Mouse (Mus musculus) gastrocnemius, adult 2 months (tissue): ENCODE results near the gene Zc3h12a. TPM values are rescaled to one million over a fixed set of nuclear protein-coding genes. Genes with fewer than 3 reads are reported as not detected.

Experiments used
- DNase-seq: peaks from one replicate; pipeline ENCODE4 v3.0.0; 2022
- H3K27ac ChIP-seq: fragments of 200-600 bp; 2 replicates; pipeline ENCODE4 v1.8.1; 2022; ENCODE audit warnings: mild to moderate bottlenecking
- H3K4me3 ChIP-seq: fragments of 200-600 bp; 2 replicates; pipeline ENCODE4 v1.8.1; 2022; ENCODE audit warnings: mild to moderate bottlenecking, moderate library complexity
- CTCF ChIP-seq: fragments of 200-600 bp; IDR thresholded peaks from 2 replicates; pipeline ENCODE4 v1.8.1; 2022; ENCODE audit warnings: antibody characterized with exemption, mild to moderate bottlenecking, moderate library complexity
- intact Hi-C: fragments of 180-260 bp; cut with DNase I; formaldehyde crosslinking; loops from one replicate; pipeline ENCODE4 v1.15.1; 2025
- total RNA-seq, 2 experiments: library from RNA; stranded (reverse); gene quantifications; 2 replicates each; pipeline ENCODE4 v1.2.3; 2021

Gene Zc3h12a
- total RNA-seq, 2 experiments from 2014 or later: 2.6 TPM

- peak; percentile 89 for DNase-seq
- Histone ChIP-seq H3K4me3 (peak overlapping the region; percentile 41), H3K27ac (no peak overlapping the region)
- intact Hi-C loops: loop anchor here (2.0 to 5.0 kb wide), 2 partner anchors 46 to 802 kb away; no protein-coding TSS in a partner anchor
- peak; percentile 95 for TF ChIP-seq CTCF
These were observed 32.8 kb upstream of the Zc3h12a start for GRCm38 (mm10) chr4:125160320-125160950.

- intact Hi-C loops: no loop called here
- TF ChIP-seq CTCF: no peak
- no peak overlapping the region for H3K4me3 ChIP-seq
- H3K27ac ChIP-seq: no peak overlapping the region
- DNase-seq: no peak
These were observed 31.1 kb upstream of the Zc3h12a start for GRCm38 (mm10) chr4:125158581-125159317.

GRCm38 (mm10) chr4:125158081-125158480 is 30.4 kb upstream of the Zc3h12a start:
- no peak for TF ChIP-seq CTCF
- intact Hi-C loops: no loop called here
- Histone ChIP-seq H3K27ac (no peak overlapping the region), H3K4me3 (no peak overlapping the region)
- DNase-seq: no peak

- no peak overlapping the region for H3K4me3 ChIP-seq
- no peak for DNase-seq
- H3K27ac ChIP-seq: no peak overlapping the region
- no peak for TF ChIP-seq CTCF
- intact Hi-C loops: no loop called here
These were observed 29.7 kb upstream of the Zc3h12a start for GRCm38 (mm10) chr4:125157322-125157721.

- TF ChIP-seq CTCF: no peak
- no peak overlapping the region for H3K4me3 ChIP-seq
- intact Hi-C loops: no loop called here
- no peak overlapping the region for H3K27ac ChIP-seq
- no peak for DNase-seq
These were observed 28.0 kb upstream of the Zc3h12a start for GRCm38 (mm10) chr4:125155646-125156045.

- no peak overlapping the region for H3K27ac ChIP-seq
- intact Hi-C loops: no loop called here
- H3K4me3 ChIP-seq: no peak overlapping the region
- DNase-seq: no peak
- no peak for TF ChIP-seq CTCF
These were observed 26.1 kb upstream of the Zc3h12a start for GRCm38 (mm10) chr4:125153659-125154241.

GRCm38 (mm10) chr4:125152469-125152868 is 24.8 kb upstream of the Zc3h12a start:
- Histone ChIP-seq H3K27ac (no peak overlapping the region), H3K4me3 (no peak overlapping the region)
- no peak for TF ChIP-seq CTCF
- DNase-seq: no peak
- intact Hi-C loops: no loop called here

GRCm38 (mm10) chr4:125149460-125149859 is 21.8 kb upstream of the Zc3h12a start:
- TF ChIP-seq CTCF: no peak
- no peak overlapping the region for H3K27ac ChIP-seq
- intact Hi-C loops: no loop called here
- H3K4me3 ChIP-seq: no peak overlapping the region
- no peak for DNase-seq

GRCm38 (mm10) chr4:125147970-125148369 is 20.3 kb upstream of the Zc3h12a start:
- Histone ChIP-seq H3K4me3 (no peak overlapping the region), H3K27ac (no peak overlapping the region)
- intact Hi-C loops: no loop called here
- no peak for DNase-seq
- no peak for TF ChIP-seq CTCF

GRCm38 (mm10) chr4:125145213-125145612 is 17.6 kb upstream of the Zc3h12a start:
- DNase-seq: peak; percentile 58
- no peak for TF ChIP-seq CTCF
- intact Hi-C loops: no loop called here
- H3K27ac ChIP-seq: no peak overlapping the region
- no peak overlapping the region for H3K4me3 ChIP-seq

GRCm38 (mm10) chr4:125144627-125145026 is 17.0 kb upstream of the Zc3h12a start:
- H3K4me3 ChIP-seq: no peak overlapping the region
- H3K27ac ChIP-seq: peak overlapping the region; percentile 54
- TF ChIP-seq CTCF: no peak
- no peak for DNase-seq
- intact Hi-C loops: no loop called here

- no peak overlapping the region for H3K4me3 ChIP-seq
- intact Hi-C loops: no loop called here
- TF ChIP-seq CTCF: no peak
- no peak overlapping the region; the same call in 1 of the 2 replicates for H3K27ac ChIP-seq
- DNase-seq: no peak
These were observed 16.6 kb upstream of the Zc3h12a start for GRCm38 (mm10) chr4:125144211-125144610.

- intact Hi-C loops: no loop called here
- no peak for TF ChIP-seq CTCF
- no peak overlapping the region for H3K27ac ChIP-seq
- DNase-seq: no peak
- H3K4me3 ChIP-seq: no peak overlapping the region
These were observed 10.7 kb upstream of the Zc3h12a start for GRCm38 (mm10) chr4:125138321-125138720.
